Mouse (Mus musculus) fibroblast of lung, adult 2 months (primary cell): ENCODE measurements around the gene Usp10.

ENCODE experiments used
- DNase-seq: peaks from one replicate; pipeline ENCODE4 v3.0.0-alpha.2; 2011; ENCODE audit warnings: low read depth

Usp10 gene

GRCm38 (mm10) chr8:119915298-119915697, 5.1 kb downstream of the Usp10 start:
- DNase-seq = no peak

- DNase-seq = no peak
Measured at GRCm38 (mm10) chr8:119916237-119916892, 6.2 kb downstream of the Usp10 start.

GRCm38 (mm10) chr8:119917415-119917814, 7.3 kb downstream of the Usp10 start:
- DNase-seq = no peak

GRCm38 (mm10) chr8:119918155-119918567, 8.0 kb downstream of the Usp10 start:
- no peak for DNase-seq

- no peak for DNase-seq
Measured at GRCm38 (mm10) chr8:119923259-119923658, 13.1 kb downstream of the Usp10 start.

- DNase-seq = no peak
Measured at GRCm38 (mm10) chr8:119925428-119925827, 15.3 kb downstream of the Usp10 start.

GRCm38 (mm10) chr8:119926474-119926873, 16.3 kb downstream of the Usp10 start:
- no peak for DNase-seq

GRCm38 (mm10) chr8:119927422-119928092, 17.4 kb downstream of the Usp10 start:
- DNase-seq = no peak

GRCm38 (mm10) chr8:119931317-119931716, 21.2 kb downstream of the Usp10 start:
- no peak for DNase-seq

GRCm38 (mm10) chr8:119933681-119934080, 23.5 kb downstream of the Usp10 start:
- DNase-seq = no peak

GRCm38 (mm10) chr8:119935541-119935940, 25.4 kb downstream of the Usp10 start:
- DNase-seq = no peak

GRCm38 (mm10) chr8:119938481-119938880, 28.3 kb downstream of the Usp10 start:
- DNase-seq = no peak

- no peak for DNase-seq
Measured at GRCm38 (mm10) chr8:119939336-119939735, 29.2 kb downstream of the Usp10 start.

GRCm38 (mm10) chr8:119941471-119941870, 31.3 kb downstream of the Usp10 start:
- DNase-seq = no peak

- no peak for DNase-seq
Measured at GRCm38 (mm10) chr8:119943616-119944015, 33.5 kb downstream of the Usp10 start.

GRCm38 (mm10) chr8:119944096-119944811, 34.1 kb downstream of the Usp10 start:
- DNase-seq = peak; percentile 48

- no peak for DNase-seq
Measured at GRCm38 (mm10) chr8:119946326-119946865, 36.2 kb downstream of the Usp10 start.

GRCm38 (mm10) chr8:119947653-119948052, 37.5 kb downstream of the Usp10 start:
- DNase-seq = no peak

- peak; percentile 53 for DNase-seq
Measured at GRCm38 (mm10) chr8:119948340-119948739, 38.2 kb downstream of the Usp10 start.

- DNase-seq = no peak
Measured at GRCm38 (mm10) chr8:119952282-119952681, 42.1 kb downstream of the Usp10 start.

GRCm38 (mm10) chr8:119952747-119953146, 42.6 kb downstream of the Usp10 start:
- DNase-seq = no peak

- DNase-seq = no peak
Measured at GRCm38 (mm10) chr8:119955333-119955732, 45.2 kb downstream of the Usp10 start.

- no peak for DNase-seq
Measured at GRCm38 (mm10) chr8:119958076-119958475, 47.9 kb downstream of the Usp10 start.
